Mouse (Mus musculus): ENCODE measurements around the gene 9130213A22Rik. TPM values are rescaled to one million over a fixed set of nuclear protein-coding genes. Genes with fewer than 3 reads are reported as not detected.

The 9130213A22Rik gene
- polyA plus RNA-seq, 1 experiment from 2014 or later: not detected

DNA sequence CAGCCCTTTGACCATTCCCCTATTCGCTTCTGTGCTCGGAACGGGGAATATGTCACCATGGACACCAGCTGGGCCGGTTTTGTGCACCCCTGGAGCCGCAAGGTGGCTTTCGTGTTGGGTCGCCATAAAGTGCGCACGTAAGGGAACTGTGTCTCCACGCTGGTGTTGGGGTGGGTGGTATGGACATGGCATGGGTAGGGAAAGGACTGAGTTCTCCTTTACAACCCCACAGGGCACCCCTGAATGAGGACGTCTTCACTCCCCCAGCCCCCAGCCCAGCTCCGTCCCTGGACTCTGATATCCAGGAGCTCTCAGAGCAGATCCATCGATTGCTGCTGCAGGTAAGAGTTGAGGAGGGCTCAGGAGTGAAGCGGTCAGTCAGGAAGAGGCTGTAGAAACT is 19.3 kb downstream of the 9130213A22Rik start:
- Histone ChIP-seq H3K36me3 (peaks cover 75% of the 10 kb centered on the region), H3K4me1 (peaks cover 23% of the 10 kb centered on the region), H3K27ac (no peak overlapping the region), H3K4me3 (no peak overlapping the region), H3K9ac (no peak overlapping the region), H3K4me2 (replicated peaks) (no peak overlapping the region), H3K9me3 (no peaks in the 10 kb centered on the region), H3K27me3 (replicated peaks) (no peaks in the 10 kb centered on the region)
- 97% methylated on average over 14 of the region's 14 CpGs for WGBS
- ATAC-seq (ENCODE audit: low FRiP score, low read depth): no peak

DNA sequence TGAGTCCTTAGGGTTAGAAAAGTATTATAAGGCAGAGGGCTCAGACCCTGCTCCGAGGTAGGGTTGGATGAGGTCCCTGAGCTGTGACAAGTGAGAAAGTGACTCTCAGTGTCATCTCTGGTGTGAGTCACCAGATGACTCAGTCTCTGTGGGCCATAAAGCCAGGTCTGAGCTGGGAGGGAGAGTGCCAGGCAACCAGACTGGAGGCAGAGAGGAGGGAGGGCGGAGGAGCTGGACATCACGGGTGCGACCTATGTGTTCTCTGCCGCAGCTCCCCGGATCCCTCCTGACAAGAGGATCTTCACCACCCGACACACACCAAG is 20.0 kb downstream of the 9130213A22Rik start:
- Histone ChIP-seq H3K27ac (no peak overlapping the region), H3K4me1 (peaks cover 31% of the 10 kb centered on the region), H3K9ac (no peak overlapping the region), H3K4me2 (replicated peaks) (no peak overlapping the region), H3K36me3 (peaks cover 68% of the 10 kb centered on the region), H3K9me3 (no peaks in the 10 kb centered on the region), H3K4me3 (no peak overlapping the region), H3K27me3 (replicated peaks) (no peaks in the 10 kb centered on the region)
- no peak for ATAC-seq (ENCODE audit: low FRiP score, low read depth)
- 91% methylated on average over 7 of the region's 7 CpGs for WGBS

DNA sequence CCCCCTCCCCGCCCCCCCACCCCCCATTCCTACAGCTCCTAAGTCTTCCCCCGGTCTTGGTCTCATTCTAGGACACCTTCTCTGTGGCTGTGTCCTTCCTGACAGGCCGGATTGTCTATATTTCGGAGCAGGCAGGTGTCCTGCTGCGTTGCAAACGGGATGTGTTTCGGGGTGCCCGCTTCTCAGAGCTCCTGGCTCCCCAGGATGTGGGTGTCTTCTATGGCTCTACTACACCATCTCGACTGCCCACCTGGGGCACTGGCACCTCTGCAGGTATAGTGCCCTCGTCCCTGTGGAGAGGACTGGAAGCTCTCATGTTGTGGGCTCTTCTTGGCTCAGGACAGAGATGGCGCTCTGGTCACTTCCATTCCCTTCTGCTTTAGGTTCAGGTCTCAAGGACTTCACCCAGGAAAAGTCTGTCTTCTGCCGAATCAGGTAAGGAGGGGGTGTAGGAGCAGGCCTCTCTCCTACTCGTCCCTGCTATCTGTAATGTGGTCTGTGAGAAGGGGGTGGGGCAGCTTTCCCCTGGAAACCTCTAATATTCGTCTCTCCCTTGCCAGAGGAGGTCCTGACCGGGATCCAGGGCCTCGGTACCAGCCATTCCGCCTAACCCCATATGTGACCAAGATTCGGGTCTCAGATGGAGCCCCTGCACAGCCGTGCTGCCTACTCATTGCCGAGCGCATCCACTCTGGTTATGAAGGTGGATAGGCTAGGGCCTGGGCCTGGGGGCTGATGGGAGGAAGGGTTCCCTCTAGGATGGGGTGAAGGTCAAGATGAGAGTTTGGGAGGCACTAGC is 20.6 kb downstream of the 9130213A22Rik start:
- no peak overlapping the region for H3K4me3 ChIP-seq
- no peaks in the 10 kb centered on the region for H3K27me3 ChIP-seq (replicated peaks)
- peaks cover 36% of the 10 kb centered on the region for H3K4me1 ChIP-seq
- H3K4me2 ChIP-seq (replicated peaks): no peak overlapping the region
- 91% methylated on average over 21 of the region's 21 CpGs for WGBS
- no peaks in the 10 kb centered on the region for H3K9me3 ChIP-seq
- no peak for ATAC-seq (ENCODE audit: low FRiP score, low read depth)
- no peak overlapping the region for H3K27ac ChIP-seq
- no peak overlapping the region for H3K9ac ChIP-seq
- peaks cover 62% of the 10 kb centered on the region for H3K36me3 ChIP-seq

DNA sequence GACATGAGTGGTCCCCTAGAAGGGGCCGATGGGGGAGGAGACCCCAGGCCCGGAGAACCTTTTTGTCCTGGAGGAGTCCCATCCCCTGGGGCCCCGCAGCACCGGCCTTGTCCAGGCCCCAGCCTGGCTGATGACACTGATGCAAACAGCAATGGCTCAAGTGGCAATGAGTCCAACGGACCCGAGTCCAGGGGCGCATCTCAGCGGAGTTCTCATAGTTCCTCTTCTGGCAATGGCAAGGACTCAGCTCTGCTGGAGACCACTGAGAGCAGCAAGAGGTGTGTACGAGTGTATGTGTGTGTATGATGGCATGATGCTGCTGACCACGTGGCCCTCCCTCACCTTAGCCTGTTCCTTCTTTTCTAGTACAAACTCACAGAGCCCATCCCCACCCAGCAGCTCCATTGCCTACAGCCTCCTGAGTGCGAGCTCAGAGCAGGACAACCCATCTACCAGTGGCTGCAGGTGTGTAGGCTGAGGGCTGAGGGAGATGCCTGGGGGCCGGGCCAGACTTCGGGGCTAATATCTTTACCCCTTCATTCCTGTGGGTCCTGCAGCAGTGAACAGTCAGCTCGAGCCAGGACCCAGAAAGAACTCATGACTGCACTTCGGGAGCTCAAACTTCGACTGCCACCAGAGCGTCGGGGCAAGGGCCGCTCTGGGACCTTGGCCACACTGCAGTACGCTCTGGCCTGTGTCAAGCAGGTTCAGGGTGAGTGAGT is 21.6 kb downstream of the 9130213A22Rik start:
- Histone ChIP-seq H3K27me3 (replicated peaks) (no peaks in the 10 kb centered on the region), H3K27ac (no peak overlapping the region), H3K4me2 (replicated peaks) (peak overlapping the region; percentile 93), H3K4me3 (peak overlapping the region; percentile 52), H3K36me3 (peaks cover 52% of the 10 kb centered on the region), H3K4me1 (peaks cover 45% of the 10 kb centered on the region), H3K9me3 (no peaks in the 10 kb centered on the region), H3K9ac (peak overlapping the region; percentile 69)
- 91% methylated on average over 20 of the region's 20 CpGs for WGBS
- no peak for ATAC-seq (ENCODE audit: low FRiP score, low read depth)

DNA sequence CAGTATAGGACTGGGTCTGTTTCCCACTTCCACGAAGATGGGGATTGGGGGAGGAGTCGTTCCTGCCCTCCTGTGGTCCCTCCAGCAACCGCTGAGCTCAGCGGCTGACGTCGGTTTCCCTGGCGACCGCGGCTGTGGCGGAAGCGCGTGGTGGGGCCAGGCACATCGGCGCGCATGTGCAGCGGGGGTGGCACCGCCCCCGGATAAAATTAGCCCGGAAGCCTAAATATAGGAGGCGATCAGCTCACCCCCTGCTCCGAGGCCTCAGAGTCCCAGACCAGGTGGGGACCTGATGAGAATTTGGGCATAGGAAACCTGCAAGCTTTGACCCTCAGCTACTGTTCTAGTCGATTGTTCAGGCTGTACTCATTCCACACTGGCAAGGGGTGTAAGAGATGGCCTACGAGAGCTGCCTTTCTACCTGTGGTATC is 22.5 kb downstream of the 9130213A22Rik start:
- Histone ChIP-seq H3K27me3 (replicated peaks) (no peaks in the 10 kb centered on the region), H3K4me3 (peak overlapping the region; percentile 52), H3K36me3 (peaks cover 44% of the 10 kb centered on the region), H3K27ac (0 out of 2 replicates have a peak overlapping the region, but pooled peaks have one; percentile 46), H3K4me1 (peaks cover 51% of the 10 kb centered on the region), H3K9ac (peak overlapping the region; percentile 69), H3K4me2 (replicated peaks) (peak overlapping the region; percentile 93), H3K9me3 (no peaks in the 10 kb centered on the region)
- ATAC-seq (ENCODE audit: low FRiP score, low read depth): peak; percentile 38; the same call in 1 of the 2 replicates
- WGBS: 2% methylated on average over 23 of the region's 23 CpGs

- no peaks in the 10 kb centered on the region for H3K27me3 ChIP-seq (replicated peaks)
- H3K4me1 ChIP-seq: peaks cover 51% of the 10 kb centered on the region
- peak overlapping the region; percentile 46; the same call in 1 of the 2 replicates for H3K27ac ChIP-seq
- peaks cover 38% of the 10 kb centered on the region for H3K36me3 ChIP-seq
- H3K9me3 ChIP-seq: no peaks in the 10 kb centered on the region
- under 1% methylated on average over 22 of the region's 22 CpGs for WGBS
- H3K4me2 ChIP-seq (replicated peaks): peak overlapping the region; percentile 93
- H3K4me3 ChIP-seq: peak overlapping the region; percentile 52
- ATAC-seq (ENCODE audit: low FRiP score, low read depth): no peak
- peak overlapping the region; percentile 69 for H3K9ac ChIP-seq
Observed at GRCm38 (mm10) chr11:69099177-69099914, 23.0 kb downstream of the 9130213A22Rik start.

DNA sequence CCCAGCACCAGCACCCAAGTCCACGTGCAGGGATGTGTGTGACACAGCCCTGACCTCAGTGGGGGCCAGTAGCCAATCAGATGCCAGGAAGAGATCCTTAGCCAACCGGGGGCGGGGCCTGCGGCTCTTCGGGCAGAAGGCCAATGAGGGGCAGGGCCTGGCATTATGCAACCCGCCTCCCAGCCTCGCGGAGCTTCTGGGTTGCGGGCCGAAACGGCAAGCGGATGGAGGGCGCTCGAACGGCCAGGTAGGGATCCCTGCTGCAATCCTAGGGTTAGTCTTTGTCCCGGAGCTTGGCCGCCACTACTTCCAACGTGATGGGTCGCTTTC is 23.7 kb downstream of the 9130213A22Rik start:
- peak; percentile 30 for ATAC-seq (ENCODE audit: low FRiP score, low read depth)
- peaks cover 32% of the 10 kb centered on the region for H3K36me3 ChIP-seq
- peak overlapping the region; percentile 93 for H3K4me2 ChIP-seq (replicated peaks)
- peak overlapping the region; percentile 52 for H3K4me3 ChIP-seq
- 0 out of 2 replicates have a peak overlapping the region, but pooled peaks have one; percentile 46 for H3K27ac ChIP-seq
- no peaks in the 10 kb centered on the region for H3K9me3 ChIP-seq
- H3K9ac ChIP-seq: peak overlapping the region; percentile 69
- H3K27me3 ChIP-seq (replicated peaks): no peaks in the 10 kb centered on the region
- 0% methylated on average over 19 of the region's 19 CpGs for WGBS
- peaks cover 51% of the 10 kb centered on the region for H3K4me1 ChIP-seq

- no peaks in the 10 kb centered on the region for H3K9me3 ChIP-seq
- H3K4me2 ChIP-seq (replicated peaks): peak overlapping the region; percentile 93
- no peak overlapping the region for H3K9ac ChIP-seq
- WGBS: 12% methylated on average over 8 of the region's 8 CpGs
- peaks cover 51% of the 10 kb centered on the region for H3K4me1 ChIP-seq
- H3K4me3 ChIP-seq: peak overlapping the region; percentile 52; the same call in 1 of the 2 replicates
- H3K27ac ChIP-seq: 0 out of 2 replicates have a peak overlapping the region, but pooled peaks have one; percentile 34
- no peaks in the 10 kb centered on the region for H3K27me3 ChIP-seq (replicated peaks)
- peaks cover 27% of the 10 kb centered on the region for H3K36me3 ChIP-seq
- no peak for ATAC-seq (ENCODE audit: low FRiP score, low read depth)
Observed at GRCm38 (mm10) chr11:69098039-69098761, 24.2 kb downstream of the 9130213A22Rik start.

- 2% methylated on average over 29 of the region's 29 CpGs for WGBS
- H3K9me3 ChIP-seq: no peaks in the 10 kb centered on the region
- H3K4me2 ChIP-seq (replicated peaks): peak overlapping the region; percentile 93
- H3K9ac ChIP-seq: peak overlapping the region; percentile 42; the same call in 1 of the 2 replicates
- H3K36me3 ChIP-seq: peaks cover 17% of the 10 kb centered on the region
- peaks cover 53% of the 10 kb centered on the region for H3K4me1 ChIP-seq
- no peaks in the 10 kb centered on the region for H3K27me3 ChIP-seq (replicated peaks)
- H3K27ac ChIP-seq: peak overlapping the region; percentile 57
- ATAC-seq (ENCODE audit: low FRiP score, low read depth): no peak
- peak overlapping the region; percentile 25 for H3K4me3 ChIP-seq
Observed at GRCm38 (mm10) chr11:69096987-69097900, 25.1 kb downstream of the 9130213A22Rik start.

GRCm38 (mm10) chr11:69096360-69096986 is 25.9 kb downstream of the 9130213A22Rik start:
- H3K4me2 ChIP-seq (replicated peaks): peak overlapping the region; percentile 93
- H3K27me3 ChIP-seq (replicated peaks): no peaks in the 10 kb centered on the region
- no peak for ATAC-seq (ENCODE audit: low FRiP score, low read depth)
- H3K9ac ChIP-seq: peak overlapping the region; percentile 42; the same call in 1 of the 2 replicates
- peaks cover 60% of the 10 kb centered on the region for H3K4me1 ChIP-seq
- peak overlapping the region; percentile 25 for H3K4me3 ChIP-seq
- H3K9me3 ChIP-seq: no peaks in the 10 kb centered on the region
- no peak overlapping the region for H3K27ac ChIP-seq
- 14% methylated on average over 9 of the region's 9 CpGs for WGBS
- H3K36me3 ChIP-seq: peaks cover 16% of the 10 kb centered on the region
